Mouse (Mus musculus) cerebellum, postnatal 25 days (tissue): ENCODE measurements around the gene Fam161b.

Source experiments
- DNase-seq, 2 experiments: peaks; one replicate each; pipeline ENCODE4 v3.0.0; 2021; ENCODE audit warnings: mixed read lengths in 2 of 2

Fam161b gene

DNA sequence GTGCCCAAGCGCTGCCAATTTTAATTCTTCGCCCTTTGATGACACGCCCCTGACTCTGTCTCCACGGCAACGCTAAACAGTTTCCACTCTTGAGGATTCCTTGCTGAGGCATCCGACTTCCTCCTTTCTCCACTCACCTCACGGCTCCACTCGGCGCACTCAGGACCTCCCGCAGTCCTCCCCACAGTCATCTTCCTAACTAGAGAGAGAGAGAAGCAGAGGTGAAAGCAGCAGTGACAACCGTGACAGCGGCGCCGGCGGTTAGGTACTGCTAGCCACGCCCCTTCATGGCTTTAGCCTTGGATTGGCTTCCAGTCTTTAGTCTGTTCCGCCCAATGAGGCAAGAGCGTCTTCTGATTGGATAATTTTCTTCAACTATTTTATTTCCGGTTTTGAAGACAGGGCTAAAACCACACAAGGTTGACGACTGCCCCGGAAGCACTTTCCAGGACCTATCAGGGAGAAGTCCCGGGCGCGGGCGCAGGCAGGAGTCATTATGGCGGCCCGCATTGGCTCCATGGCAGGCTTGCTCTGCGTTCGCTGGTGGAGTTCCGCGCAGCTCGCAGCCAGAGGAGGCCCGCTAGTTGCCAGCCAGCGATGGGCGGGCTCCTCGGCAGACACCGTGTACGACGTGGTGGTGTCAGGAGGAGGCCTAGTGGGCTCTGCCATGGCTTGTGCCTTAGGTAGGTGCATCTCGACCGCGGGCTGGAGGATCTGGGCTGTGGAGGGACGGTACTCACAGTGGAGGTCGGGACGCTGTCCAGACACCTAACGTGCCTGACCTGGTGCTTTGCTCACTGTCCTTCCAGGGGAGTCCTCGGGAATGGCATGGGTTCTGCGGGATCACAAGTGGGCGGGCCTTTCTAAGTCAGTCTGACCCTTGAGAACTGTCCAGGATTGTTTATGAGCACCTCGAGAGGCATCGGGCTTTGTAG, at the start of gene Fam161b, which contains the start of gene Coq6:
TSS of gene Fam161b (minus strand) at position 279 of the 935 bp plus-strand sequence.
TSS of gene Coq6 (plus strand) at position 103 of the 935 bp plus-strand sequence.
- DNase-seq: peak; percentile 91 to 96

GRCm38 (mm10) chr12:84408819-84409507, 47.3 kb upstream of the Fam161b start, which contains the start of the genes Entpd5 and Bbof1:
Gene Entpd5 (minus strand): TSS chr12:84409029.
Gene Bbof1 (plus strand): TSS chr12:84409071.
- peak; percentile 95 to 98 for DNase-seq

GRCm38 (mm10) chr12:84407874-84408818, 46.5 kb upstream of the Fam161b start:
- peak in 1 of 2 experiments; percentile 36 for DNase-seq

GRCm38 (mm10) chr12:84407259-84407658, 45.6 kb upstream of the Fam161b start:
- no peak for DNase-seq

DNA sequence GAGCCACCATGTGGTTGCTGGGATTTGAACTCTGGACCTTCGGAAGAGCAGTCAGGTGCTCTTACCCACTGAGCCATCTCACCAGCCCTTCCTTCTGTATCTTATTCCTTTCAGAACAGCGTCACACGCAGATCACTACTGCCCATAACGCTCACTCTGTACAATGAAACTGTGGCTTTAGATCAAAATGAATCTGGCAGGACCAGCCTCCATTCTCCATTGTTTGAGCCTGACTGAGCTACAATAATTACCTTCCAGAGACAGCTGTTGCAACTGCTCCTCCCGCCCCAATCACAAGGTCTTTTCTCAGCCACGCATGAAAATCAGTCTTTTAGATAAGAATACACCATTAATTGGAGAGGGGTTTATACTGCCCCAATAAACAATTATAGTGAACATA, 42.9 kb upstream of the Fam161b start:
- DNase-seq: no peak

- no peak for DNase-seq
These were observed 41.3 kb upstream of the Fam161b start for GRCm38 (mm10) chr12:84402923-84403322.

GRCm38 (mm10) chr12:84400653-84401052, 39.0 kb upstream of the Fam161b start:
- DNase-seq: no peak

- no peak for DNase-seq
These were observed 38.4 kb upstream of the Fam161b start for GRCm38 (mm10) chr12:84400068-84400467.

DNA sequence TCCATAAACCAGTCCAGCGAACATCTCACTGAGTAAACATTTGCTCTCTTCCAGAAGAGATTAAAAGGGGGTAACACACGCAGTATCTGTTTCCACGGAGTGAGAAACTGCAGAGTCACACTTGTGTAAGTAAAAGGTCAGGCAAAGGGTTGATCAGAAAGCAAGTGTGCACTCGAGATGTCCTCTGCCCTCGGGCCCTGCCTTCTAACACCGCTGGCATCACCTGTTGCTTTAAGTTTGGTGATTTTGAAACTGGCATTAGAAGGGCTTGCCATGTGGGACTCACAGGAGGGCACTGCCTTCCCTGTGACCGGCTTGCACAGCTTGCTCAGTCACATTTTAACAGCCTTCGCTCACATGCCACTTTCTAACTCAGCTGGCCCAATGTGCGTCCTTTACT, 38.0 kb upstream of the Fam161b start:
- no peak for DNase-seq

GRCm38 (mm10) chr12:84399135-84399534, 37.5 kb upstream of the Fam161b start:
- DNase-seq: no peak

- DNase-seq: no peak
These were observed 37.0 kb upstream of the Fam161b start for GRCm38 (mm10) chr12:84398629-84399028.

- no peak for DNase-seq
These were observed 36.1 kb upstream of the Fam161b start for GRCm38 (mm10) chr12:84397685-84398084.

DNA sequence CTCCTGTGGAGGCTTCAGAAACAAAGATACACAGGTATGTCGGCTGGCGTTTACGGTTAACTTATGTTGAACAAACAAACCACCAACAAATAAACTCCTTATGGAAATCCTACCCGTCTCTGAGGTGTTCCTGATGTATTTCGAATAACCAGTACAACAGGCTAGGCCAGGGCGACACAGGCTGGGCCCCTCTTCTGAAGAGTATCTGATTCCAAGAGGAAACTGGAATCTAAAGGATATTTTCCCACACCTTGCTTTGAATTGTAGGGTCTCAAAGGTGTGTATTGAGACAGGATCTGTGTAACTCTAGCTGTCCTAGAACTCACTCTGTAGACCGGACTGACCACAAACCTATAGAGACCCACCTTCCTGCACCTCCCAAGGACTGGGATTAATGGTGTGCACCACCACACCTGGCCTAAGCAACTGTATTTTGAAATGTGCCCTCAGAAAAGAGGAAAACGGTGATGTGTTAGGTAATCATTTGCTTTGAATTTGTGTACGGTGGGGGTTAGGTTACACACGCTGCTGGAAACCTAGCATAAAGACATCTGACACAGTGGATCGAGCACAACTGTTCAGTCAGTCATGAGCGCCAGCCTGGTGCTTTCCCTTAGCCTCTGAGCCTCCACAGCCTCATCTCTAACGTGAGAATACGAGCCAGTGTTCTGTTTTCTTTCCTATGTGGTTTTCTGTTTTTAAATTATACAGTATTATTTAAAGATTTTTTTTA, 35.5 kb upstream of the Fam161b start:
- DNase-seq: no peak

- DNase-seq: no peak
These were observed 32.2 kb upstream of the Fam161b start for GRCm38 (mm10) chr12:84393847-84394246.

DNA sequence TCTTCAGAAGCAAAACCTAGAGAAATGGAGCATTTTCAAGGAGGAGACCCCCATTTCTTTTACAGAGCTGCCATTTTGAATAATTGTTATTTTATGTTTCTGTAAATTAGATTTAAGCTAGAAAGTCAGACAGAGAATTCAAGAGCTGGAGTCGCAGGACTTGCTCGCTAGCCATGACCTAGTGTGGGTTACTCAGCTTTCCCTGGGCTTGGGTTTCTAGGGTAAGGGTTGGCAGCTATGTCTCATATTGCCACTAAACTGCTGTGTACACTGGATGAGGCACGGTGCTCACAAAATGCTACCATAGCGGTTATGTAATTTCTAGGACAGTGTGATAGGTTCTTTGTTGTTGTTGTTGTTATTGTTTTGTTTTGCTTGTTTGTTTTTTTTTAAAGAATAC, 31.0 kb upstream of the Fam161b start:
- DNase-seq: no peak

- no peak for DNase-seq
These were observed 28.7 kb upstream of the Fam161b start for GRCm38 (mm10) chr12:84390336-84390735.

GRCm38 (mm10) chr12:84388774-84389400, 27.3 kb upstream of the Fam161b start:
- DNase-seq: no peak

- DNase-seq: no peak
These were observed 26.5 kb upstream of the Fam161b start for GRCm38 (mm10) chr12:84388097-84388496.

DNA sequence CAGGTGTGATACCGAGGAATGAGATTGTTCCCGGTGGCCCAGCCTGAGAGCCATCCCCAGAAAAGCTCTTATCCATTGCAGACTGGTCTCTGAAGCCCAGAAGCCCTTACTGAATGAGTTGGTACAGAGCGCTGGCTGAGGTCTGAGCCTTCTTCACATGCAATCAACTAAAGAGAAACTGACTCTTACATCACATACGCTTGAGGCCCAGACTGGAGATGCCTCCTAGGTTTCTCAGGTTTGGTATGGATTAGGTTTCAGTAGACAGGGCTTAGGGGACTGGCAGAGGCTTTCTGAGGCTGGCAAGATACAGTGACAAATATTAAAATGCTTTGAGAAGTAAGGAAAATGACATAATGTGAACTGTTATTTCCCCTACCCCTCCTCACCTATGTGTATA, 23.8 kb upstream of the Fam161b start:
- DNase-seq: no peak

- DNase-seq: peak in 1 of 2 experiments; percentile 33
These were observed 23.0 kb upstream of the Fam161b start for GRCm38 (mm10) chr12:84384644-84385081.

DNA sequence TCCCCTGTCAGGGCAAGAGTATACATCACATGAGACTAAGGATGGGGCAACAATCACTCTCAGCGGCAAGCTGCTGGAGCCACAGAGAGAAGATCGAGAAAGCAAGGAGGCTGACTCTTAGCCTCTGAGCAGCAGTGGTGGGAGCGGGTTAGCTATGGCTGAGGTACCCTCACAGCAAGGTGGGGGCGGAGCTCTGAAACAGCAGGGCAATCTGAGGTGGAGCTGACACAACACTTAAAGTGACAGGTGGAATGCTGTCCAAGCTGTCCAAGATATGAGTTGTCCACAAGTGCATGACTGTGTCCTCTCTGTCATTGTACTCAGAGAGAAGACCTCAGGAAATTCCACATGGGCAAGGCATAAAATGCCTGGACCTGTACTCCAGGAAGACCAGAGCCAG, 20.7 kb upstream of the Fam161b start:
- DNase-seq: no peak
